Mouse (Mus musculus) liver, embryonic 14.5 days (tissue): ENCODE results near the gene Lrrd1. TPM values are rescaled to one million over a fixed set of nuclear protein-coding genes. Genes with fewer than 3 reads are reported as not detected.
A peak's percentile ranks its signal among the peaks of the same experiment; 100 is the strongest.
"Not testable (repeated sequence)": the region's sequence is repeated elsewhere in the genome, so short reads cannot be mapped to it uniquely, and the experiment has no call there.

Experiments used
- ATAC-seq: fragments of 200-750 bp; cut with Nextera tagmentation; 2 replicates; pipeline ENCODE4 v1.8.0; 2017; ENCODE audit warnings: moderate number of reproducible peaks, mild to moderate bottlenecking, moderate library complexity; ENCODE audit not compliant: insufficient read depth
- DNase-seq, 3 experiments: peaks; one replicate each; pipeline ENCODE4 v3.0.0-alpha.2; 2012 to 2013; ENCODE audit warnings: low read depth in 3 of 3, low spot score in 3 of 3
- H3K27ac ChIP-seq: fragments of 300-500 bp; sonication (generic); 2 replicates; pipeline ENCODE4 v1.5.1; 2014; ENCODE audit warnings: moderate library complexity, mild to moderate bottlenecking, control low read depth, inconsistent platforms
- H3K27me3 ChIP-seq: fragments of 300-500 bp; sonication (generic); 2 replicates; pipeline ENCODE4 v1.6.1; 2014; ENCODE audit warnings: mild to moderate bottlenecking, low read length, moderate library complexity; ENCODE audit not compliant: control insufficient read depth, insufficient read depth
- H3K36me3 ChIP-seq: fragments of 300-500 bp; sonication (generic); replicated peaks from 2 replicates; pipeline ENCODE4 v1.6.1; 2014; ENCODE audit warnings: low read depth; ENCODE audit not compliant: control insufficient read depth, insufficient read depth
- H3K4me1 ChIP-seq, 2 experiments: fragments of 200-500 bp in 1 of 2; fragments of 300-500 bp in 1 of 2; sonication (generic) in 1 of 2; replicated peaks; 2 replicates each; pipeline ENCODE4 v1.6.1; 2012 to 2014; ENCODE audit warnings: antibody characterized with exemption in 1 of 2, inconsistent platforms in 1 of 2, low read length in 1 of 2; ENCODE audit not compliant: control insufficient read depth in 2 of 2, insufficient read depth in 2 of 2
- H3K4me2 ChIP-seq: fragments of 300-500 bp; sonication (generic); 2 replicates; pipeline ENCODE4 v1.6.1; 2014; ENCODE audit warnings: low read depth, mild to moderate bottlenecking, control low read depth, moderate library complexity
- H3K4me3 ChIP-seq, 2 experiments: fragments of 200-500 bp in 1 of 2; fragments of 300-500 bp in 1 of 2; sonication (generic) in 1 of 2; 2 replicates each; pipeline ENCODE4 v1.5.1; 2012 to 2014; ENCODE audit warnings: low read depth in 2 of 2, low read length in 2 of 2, mild to moderate bottlenecking in 2 of 2, control low read depth in 1 of 2, inconsistent platforms in 1 of 2, moderate library complexity in 1 of 2; ENCODE audit not compliant: insufficient read depth in 1 of 2
- H3K9ac ChIP-seq: fragments of 300-500 bp; sonication (generic); replicated peaks from 2 replicates; pipeline ENCODE4 v1.6.1; 2014; ENCODE audit warnings: mild to moderate bottlenecking, control low read depth, moderate library complexity
- H3K9me3 ChIP-seq: fragments of 300-500 bp; sonication (generic); 2 replicates; pipeline ENCODE4 v1.6.1; 2016; ENCODE audit warnings: low read length, mixed read lengths; ENCODE audit not compliant: control insufficient read depth
- CTCF ChIP-seq: IDR thresholded peaks from 2 replicates; pipeline ENCODE4 v1.5.1; 2016; ENCODE audit warnings: antibody characterized with exemption, low read depth, control low read depth
- EP300 ChIP-seq: IDR thresholded peaks from 2 replicates; pipeline ENCODE4 v1.6.1; 2016; ENCODE audit warnings: antibody characterized with exemption, low read depth
- WGBS: fragments of 180-500 bp; shearing (Covaris S2); extraction: QIAGEN DNeasy Blood & Tissue Kit; methylation state at CpG from one replicate; pipeline ENCODE4 v1.1.7; 2014; ENCODE audit not compliant: insufficient replicate concordance; 5-methylcytosine and 5-hydroxymethylcytosine counted together
- polyA plus RNA-seq, 2 experiments: library from polyadenylated mRNA; depleted of rRNA in 1 of 2; stranded (reverse) in 1 of 2; unstranded in 1 of 2; fragments of >200 nt; fragmentation: Nextera tagmentation in 1 of 2; extraction: Ambion mirVana in 1 of 2; gene quantifications; 2 replicates each; pipeline versions ENCODE4 v1.2.1 to v1.2.3; 2012 to 2014

The Lrrd1 gene
- polyA plus RNA-seq, 2 experiments, result 0.02 to 0.05 TPM

GRCm38 (mm10) chr5:3834107-3834506, 10.9 kb upstream of the Lrrd1 start:
- Histone ChIP-seq H3K4me3 (no peak overlapping the region), H3K9me3 (no peaks in the 10 kb centered on the region), H3K36me3 (peaks cover 5% of the 10 kb centered on the region), H3K27me3 (no peaks in the 10 kb centered on the region), H3K27ac (no peak overlapping the region), H3K4me1 (peaks cover 0 to 4% of the 10 kb centered on the region in 2 experiments), H3K4me2 (no peak overlapping the region), H3K9ac (no peak overlapping the region)
- TF ChIP-seq EP300 (no peak), CTCF (no peak)
- 17% methylated on average over 1 of the region's 1 CpGs for WGBS
- DNase-seq, result no peak
- no peak for ATAC-seq

GRCm38 (mm10) chr5:3870161-3870560, 25.2 kb downstream of the Lrrd1 start:
- TF ChIP-seq CTCF (no peak), EP300 (no peak)
- H3K4me1 ChIP-seq, result no peaks in the 10 kb centered on the region
- H3K4me2 ChIP-seq, result no peak overlapping the region
- ATAC-seq (no peak), DNase-seq (no peak)
- no peaks in the 10 kb centered on the region for H3K9me3 ChIP-seq
- no peaks in the 10 kb centered on the region for H3K36me3 ChIP-seq
- H3K9ac ChIP-seq, result no peak overlapping the region
- H3K4me3 ChIP-seq, result no peak overlapping the region
- H3K27ac ChIP-seq, result no peak overlapping the region
- 60% methylated on average over 4 of the region's 4 CpGs for WGBS
- no peaks in the 10 kb centered on the region for H3K27me3 ChIP-seq

- H3K4me1 ChIP-seq, result no peaks in the 10 kb centered on the region
- H3K36me3 ChIP-seq, result no peaks in the 10 kb centered on the region
- TF ChIP-seq EP300, result no peak
- TF ChIP-seq CTCF, result no peak
- DNase-seq, result no peak
- no peaks in the 10 kb centered on the region for H3K9me3 ChIP-seq
- no peak overlapping the region for H3K9ac ChIP-seq
- no peaks in the 10 kb centered on the region for H3K27me3 ChIP-seq
- ATAC-seq, result no peak
- 75% methylated on average over 1 of the region's 1 CpGs for WGBS
- no peak overlapping the region for H3K4me2 ChIP-seq
- no peak overlapping the region for H3K4me3 ChIP-seq
- no peak overlapping the region for H3K27ac ChIP-seq
These were observed 27.4 kb downstream of the Lrrd1 start for GRCm38 (mm10) chr5:3872348-3872747.

- DNase-seq (no peak), ATAC-seq (no peak)
- 63% methylated on average over 3 of the region's 3 CpGs for WGBS
- Histone ChIP-seq H3K4me3 (no peak overlapping the region), H3K9me3 (no peaks in the 10 kb centered on the region), H3K4me2 (no peak overlapping the region), H3K27me3 (no peaks in the 10 kb centered on the region), H3K27ac (no peak overlapping the region), H3K36me3 (no peaks in the 10 kb centered on the region), H3K4me1 (no peaks in the 10 kb centered on the region), H3K9ac (no peak overlapping the region)
- no peak for TF ChIP-seq CTCF
- no peak for TF ChIP-seq EP300
These were observed 28.5 kb downstream of the Lrrd1 start for GRCm38 (mm10) chr5:3873485-3873884.

GRCm38 (mm10) chr5:3886862-3887261, 41.9 kb downstream of the Lrrd1 start:
- H3K9me3 ChIP-seq, H3K27me3 ChIP-seq, H3K4me2 ChIP-seq, H3K9ac ChIP-seq, H3K4me1 ChIP-seq, H3K27ac ChIP-seq, DNase-seq, ATAC-seq, H3K36me3 ChIP-seq, H3K4me3 ChIP-seq: not testable (repeated sequence)
- WGBS, result 77% methylated on average over 7 of the region's 7 CpGs

GRCm38 (mm10) chr5:3889201-3889600, 44.2 kb downstream of the Lrrd1 start:
- Histone ChIP-seq H3K36me3 (no peaks in the 10 kb centered on the region), H3K27me3 (no peaks in the 10 kb centered on the region), H3K9me3 (no peaks in the 10 kb centered on the region), H3K9ac (no peak overlapping the region), H3K27ac (no peak overlapping the region), H3K4me2 (no peak overlapping the region), H3K4me3 (no peak overlapping the region), H3K4me1 (peaks cover 2 to 3% of the 10 kb centered on the region in 2 experiments; a peak in 3 of 4 replicates)
- no peak for DNase-seq
- TF ChIP-seq CTCF (peak; percentile 20; the same call in 1 of the 2 replicates), EP300 (no peak)
- no peak for ATAC-seq

- peak within 1 kb of the TSS; percentile 83 for H3K4me2 ChIP-seq
- not testable (repeated sequence) for H3K9me3 ChIP-seq, H3K27ac ChIP-seq, H3K36me3 ChIP-seq, H3K27me3 ChIP-seq, DNase-seq, H3K4me1 ChIP-seq
- under 1% methylated on average over 6 of the region's 47 CpGs for WGBS
- peak within 1 kb of the TSS; percentile 61 to 69 for H3K4me3 ChIP-seq
- ATAC-seq, result peak; percentile 100
- H3K9ac ChIP-seq, result peak within 1 kb of the TSS; percentile 82
These were observed 48.7 kb downstream of the Lrrd1 start, which contains the start of gene Mterf1a for GRCm38 (mm10) chr5:3893459-3894293. Mterf1a (minus strand) TSS chr5:3893933.

- H3K9ac ChIP-seq, H3K4me3 ChIP-seq, H3K27ac ChIP-seq, ATAC-seq, H3K9me3 ChIP-seq, H3K27me3 ChIP-seq, DNase-seq, H3K4me1 ChIP-seq, H3K4me2 ChIP-seq, H3K36me3 ChIP-seq: not testable (repeated sequence)
- 87% methylated on average over 4 of the region's 4 CpGs for WGBS
These were observed 49.3 kb downstream of the Lrrd1 start for GRCm38 (mm10) chr5:3894294-3894619.
